Mouse (Mus musculus) embryonic facial prominence, embryonic 10.5 days (tissue): ENCODE results near the gene Abcg4. TPM values are rescaled to one million over a fixed set of nuclear protein-coding genes. Genes with fewer than 3 reads are reported as not detected.

Experiments used
- microRNA-seq: library from miRNA; unstranded; fragments of <30 nt; microRNA quantifications from one replicate; pipeline ENCODE4, GENCODE M21; 2017
- polyA plus RNA-seq: library from polyadenylated mRNA; unstranded; fragments of >200 nt; fragmentation: Nextera tagmentation; extraction: Ambion mirVana; gene quantifications from 2 replicates; pipeline ENCODE4 v1.2.1, GENCODE M21; 2016

The Abcg4 gene
- polyA plus RNA-seq, 1 experiment from 2014 or later = 2.6 TPM

Small RNAs within 50 kb of the gene (microRNA-seq; reads per million reads assigned to microRNA genes)
- not detected for gene Gm44335

Other genes with a start within 250 kb of the Abcg4 start
- gene Thy1, start 245.2 kb downstream of the Abcg4 start, polyA plus RNA-seq = 0.39 and 0.41 TPM in 2 replicates
- gene Usp2, start 221.6 kb downstream of the Abcg4 start, polyA plus RNA-seq = 10.7 and 12.0 TPM in 2 replicates
- 0.09 and 0.12 TPM in 2 replicates for gene Mfrp, start 186.9 kb downstream of the Abcg4 start, polyA plus RNA-seq
- gene C1qtnf5, start 181.4 kb downstream of the Abcg4 start, polyA plus RNA-seq = 0.27 and 0.75 TPM in 2 replicates
- gene Gm49380, start 175.1 kb downstream of the Abcg4 start, polyA plus RNA-seq = 0.31 and 0.49 TPM in 2 replicates
- gene Rnf26, start 175.1 kb downstream of the Abcg4 start, polyA plus RNA-seq = 80.1 and 80.9 TPM in 2 replicates
- gene Mcam, start 154.1 kb downstream of the Abcg4 start, polyA plus RNA-seq = 11.2 and 12.3 TPM in 2 replicates
- 25.4 and 25.5 TPM in 2 replicates for gene Cbl, start 54.6 kb downstream of the Abcg4 start, polyA plus RNA-seq
- not detected in 2 replicates for gene Ccdc153, start 47.9 kb downstream of the Abcg4 start, polyA plus RNA-seq
- 0.09 TPM in 1 of 2 replicates, not detected in the other for gene Pdzd3, start 37.1 kb downstream of the Abcg4 start, polyA plus RNA-seq
- gene Nlrx1, start 20.0 kb downstream of the Abcg4 start, polyA plus RNA-seq = 1.9 and 2.4 TPM in 2 replicates
- 29.6 and 31.4 TPM in 2 replicates for gene Hinfp, start 17.1 kb upstream of the Abcg4 start, polyA plus RNA-seq
- 6.8 and 7.8 TPM in 2 replicates for gene C2cd2l, start 31.7 kb upstream of the Abcg4 start, polyA plus RNA-seq
- 53.8 and 53.9 TPM in 2 replicates for gene Dpagt1, start 37.4 kb upstream of the Abcg4 start, polyA plus RNA-seq
- 601 and 615 TPM in 2 replicates for gene H2afx, start 46.1 kb upstream of the Abcg4 start, polyA plus RNA-seq
- gene Hmbs, start 55.6 kb upstream of the Abcg4 start, polyA plus RNA-seq = 167 and 175 TPM in 2 replicates
- 30.7 and 30.9 TPM in 2 replicates for gene Vps11, start 73.1 kb upstream of the Abcg4 start, polyA plus RNA-seq
- 43.8 and 46.7 TPM in 2 replicates for gene Hyou1, start 90.9 kb upstream of the Abcg4 start, polyA plus RNA-seq
- 13.4 and 16.1 TPM in 2 replicates for gene Slc37a4, start 108.2 kb upstream of the Abcg4 start, polyA plus RNA-seq
- 2,417 and 2,419 TPM in 2 replicates for gene Rps25, start 118.5 kb upstream of the Abcg4 start, polyA plus RNA-seq
- 178 and 179 TPM in 2 replicates for gene Trappc4, start 119.0 kb upstream of the Abcg4 start, polyA plus RNA-seq
- gene Ccdc84, start 130.0 kb upstream of the Abcg4 start, polyA plus RNA-seq = 21.6 and 28.4 TPM in 2 replicates
- gene Foxr1, start 152.5 kb upstream of the Abcg4 start, polyA plus RNA-seq = not detected in 2 replicates
- 0.41 and 0.59 TPM in 2 replicates for gene Upk2, start 166.4 kb upstream of the Abcg4 start, polyA plus RNA-seq
- 7.4 and 7.7 TPM in 2 replicates for gene Bcl9l, start 194.2 kb upstream of the Abcg4 start, polyA plus RNA-seq